Mouse (Mus musculus) inflammation-experienced regulatory T-cells, adult 6 months (primary cell): ENCODE data around the gene Kcnj6. TPM values are rescaled to one million over a fixed set of nuclear protein-coding genes. Genes with fewer than 3 reads are reported as not detected.

ENCODE experiments used
- ATAC-seq: one replicate; pipeline ENCODE4 v1.8.0; 2017
- polyA plus RNA-seq, 3 experiments: library from polyadenylated mRNA; unstranded; fragments of 100-300 nt; shearing (Covaris generic); gene quantifications; one replicate each; pipeline ENCODE4 v1.2.1; 2017

Gene Kcnj6
- polyA plus RNA-seq, result not detected

- no peak for ATAC-seq
These were observed at the start of gene Kcnj6 for GRCm38 (mm10) chr16:94997340-94997849. Gene Kcnj6 (minus strand): TSS chr16:94997701.

- ATAC-seq, result no peak
These were observed 12.4 kb upstream of the Kcnj6 start for GRCm38 (mm10) chr16:95009937-95010336.

- no peak for ATAC-seq
These were observed 7.1 kb upstream of the Kcnj6 start for GRCm38 (mm10) chr16:95004599-95004998.

- ATAC-seq, result no peak
These were observed 2.0 kb upstream of the Kcnj6 start for GRCm38 (mm10) chr16:94999551-94999950.

GRCm38 (mm10) chr16:94999019-94999418, 1.5 kb upstream of the Kcnj6 start:
- no peak for ATAC-seq

GRCm38 (mm10) chr16:94996791-94997281, 665 bp downstream of the Kcnj6 start:
- ATAC-seq, result no peak

- no peak for ATAC-seq
These were observed 1.9 kb downstream of the Kcnj6 start for GRCm38 (mm10) chr16:94995542-94996131.

GRCm38 (mm10) chr16:94994924-94995323, 2.6 kb downstream of the Kcnj6 start:
- ATAC-seq, result no peak

GRCm38 (mm10) chr16:94994148-94994547, 3.4 kb downstream of the Kcnj6 start:
- no peak for ATAC-seq

- no peak for ATAC-seq
These were observed 7.4 kb downstream of the Kcnj6 start for GRCm38 (mm10) chr16:94990114-94990513.

GRCm38 (mm10) chr16:94986731-94987130, 10.8 kb downstream of the Kcnj6 start:
- no peak for ATAC-seq

GRCm38 (mm10) chr16:94984263-94984662, 13.2 kb downstream of the Kcnj6 start:
- ATAC-seq, result no peak

GRCm38 (mm10) chr16:94980374-94980773, 17.1 kb downstream of the Kcnj6 start:
- ATAC-seq, result no peak

GRCm38 (mm10) chr16:94979499-94979898, 18.0 kb downstream of the Kcnj6 start:
- ATAC-seq, result no peak

- ATAC-seq, result no peak
These were observed 25.2 kb downstream of the Kcnj6 start for GRCm38 (mm10) chr16:94972080-94972855.

- no peak for ATAC-seq
These were observed 28.6 kb downstream of the Kcnj6 start for GRCm38 (mm10) chr16:94968941-94969340.

GRCm38 (mm10) chr16:94968472-94968871, 29.0 kb downstream of the Kcnj6 start:
- ATAC-seq, result no peak

- no peak for ATAC-seq
These were observed 40.2 kb downstream of the Kcnj6 start for GRCm38 (mm10) chr16:94957156-94957828.

- no peak for ATAC-seq
These were observed 41.1 kb downstream of the Kcnj6 start for GRCm38 (mm10) chr16:94956410-94956809.

GRCm38 (mm10) chr16:94953294-94953693, 44.2 kb downstream of the Kcnj6 start:
- ATAC-seq, result no peak

GRCm38 (mm10) chr16:94949172-94949571, 48.3 kb downstream of the Kcnj6 start:
- no peak for ATAC-seq

GRCm38 (mm10) chr16:94946848-94947247, 50.7 kb downstream of the Kcnj6 start:
- ATAC-seq, result no peak

- no peak for ATAC-seq
These were observed 64.8 kb downstream of the Kcnj6 start for GRCm38 (mm10) chr16:94932702-94933101.
